Mouse (Mus musculus) common myeloid progenitor, adult 5-6 weeks (primary cell): Measurements from ENCODE around the gene Col23a1. TPM values are rescaled to one million over a fixed set of nuclear protein-coding genes. Genes with fewer than 3 reads are reported as not detected.
A peak's percentile ranks its signal among the peaks of the same experiment; 100 is the strongest.

Source experiments
- ATAC-seq: replicated peaks from 2 replicates; pipeline ENCODE4 v1.8.0; 2016; ENCODE audit warnings: low read depth, mild to moderate bottlenecking, moderate TSS enrichment, inconsistent platforms; ENCODE audit not compliant: poor library complexity, severe bottlenecking
- total RNA-seq: library from RNA; stranded (forward); fragments of 200-1000, 187-1606 nt; gene quantifications from 2 replicates; pipeline ENCODE4 v1.2.3, GENCODE M21; 2017

The Col23a1 gene
- total RNA-seq, 1 experiment from 2014 or later: 0.18 TPM

- ATAC-seq: peak; percentile 64
Observed at GRCm38 (mm10) chr11:51577587-51577986, 287.9 kb downstream of the Col23a1 start.

DNA sequence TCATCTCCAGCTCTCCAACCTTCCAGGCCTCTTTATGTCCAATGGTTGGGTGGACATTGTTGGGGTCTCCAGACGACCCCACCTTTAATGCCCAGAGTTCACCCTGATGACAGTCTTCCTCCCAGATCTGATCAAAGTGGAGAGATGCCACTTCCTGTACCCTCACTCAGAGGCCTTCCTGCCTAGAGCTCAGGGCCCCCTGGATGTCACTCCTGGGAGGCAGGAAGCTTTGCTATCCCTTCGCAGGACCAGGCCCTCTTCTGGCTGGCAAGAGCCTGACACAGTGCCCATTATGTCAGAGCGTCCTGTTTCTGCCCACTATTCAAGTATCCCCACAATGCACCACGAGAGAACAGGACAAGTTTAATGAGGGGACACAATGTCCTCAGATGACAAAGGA lies 289.3 kb downstream of the Col23a1 start:
- ATAC-seq: no peak

GRCm38 (mm10) chr11:51582713-51583112 lies 293.0 kb downstream of the Col23a1 start:
- peak; percentile 37 for ATAC-seq

DNA sequence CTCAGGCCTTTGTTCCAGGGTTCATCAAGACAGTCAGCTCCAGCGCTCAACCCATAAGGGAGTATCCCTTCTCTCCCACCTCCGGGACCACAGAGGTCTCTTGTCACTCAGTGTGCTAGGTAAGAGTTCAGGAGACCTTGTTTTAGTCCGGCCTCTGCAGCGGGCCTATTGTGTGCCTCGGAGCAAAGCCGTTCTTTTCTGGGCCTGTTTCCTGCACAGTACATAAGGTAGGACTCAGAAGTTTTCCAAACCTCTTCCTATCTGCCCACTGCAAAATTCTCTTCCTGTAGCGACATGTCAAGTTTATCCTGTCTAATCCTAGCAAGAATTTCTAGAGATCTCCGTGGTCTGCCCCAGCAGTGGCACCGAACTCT lies 294.3 kb downstream of the Col23a1 start:
- ATAC-seq: peak; percentile 2

- ATAC-seq: peak; percentile 77
Observed at GRCm38 (mm10) chr11:51584431-51585248, 294.9 kb downstream of the Col23a1 start, which contains the start of gene Phykpl. Gene Phykpl (plus strand): TSS chr11:51584757.

DNA sequence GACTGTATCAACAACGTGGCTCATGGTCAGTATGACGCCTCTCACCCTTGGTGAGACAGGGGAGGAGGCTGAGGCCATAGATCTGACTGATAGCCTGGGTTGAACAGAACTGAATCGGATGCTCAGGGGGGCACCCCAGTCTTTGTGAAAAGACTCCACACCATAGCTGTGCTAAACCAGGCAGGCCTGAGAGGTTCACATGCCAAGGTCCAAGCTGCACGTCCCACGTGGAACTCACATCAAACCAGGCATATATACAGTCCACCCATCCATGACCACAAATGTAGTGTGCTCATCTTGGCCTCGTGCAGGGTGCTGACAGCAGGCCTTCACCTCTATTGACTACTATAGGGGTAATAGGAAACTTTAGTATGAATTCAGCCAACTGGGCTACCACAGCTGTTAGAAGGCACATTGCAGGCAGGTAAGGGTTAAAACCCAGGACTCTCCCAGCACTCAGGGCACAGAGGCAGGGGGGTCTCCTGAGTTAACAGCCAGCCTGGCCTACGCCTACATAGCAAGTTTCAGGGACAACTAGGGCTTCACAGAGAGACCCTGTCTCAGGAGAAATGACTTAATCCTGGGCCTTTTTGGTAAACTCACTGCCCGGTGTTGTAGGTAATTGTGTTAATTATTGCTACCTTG lies 296.0 kb downstream of the Col23a1 start:
- ATAC-seq: no peak

GRCm38 (mm10) chr11:51586411-51586810 lies 296.7 kb downstream of the Col23a1 start:
- ATAC-seq: no peak

GRCm38 (mm10) chr11:51587059-51587458 lies 297.3 kb downstream of the Col23a1 start:
- ATAC-seq: no peak

DNA sequence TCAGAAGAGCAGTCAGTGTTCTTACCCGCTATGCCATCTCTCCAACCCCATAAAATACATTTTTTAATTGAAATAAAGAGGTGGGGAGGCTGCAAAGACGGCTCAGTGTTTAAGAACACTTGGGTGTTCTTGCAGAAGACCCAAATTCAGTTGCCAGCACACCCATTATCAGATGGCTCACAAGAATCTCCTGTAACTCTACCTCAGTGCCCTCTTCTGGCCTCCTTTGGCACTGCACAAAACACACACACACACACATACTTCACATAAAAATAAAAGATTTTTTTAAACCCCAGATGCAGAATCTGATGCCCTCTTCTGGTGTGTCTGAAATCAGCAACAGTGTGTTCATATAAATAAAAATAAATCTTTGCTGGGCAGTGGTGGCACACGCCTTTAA lies 299.1 kb downstream of the Col23a1 start:
- ATAC-seq: no peak

DNA sequence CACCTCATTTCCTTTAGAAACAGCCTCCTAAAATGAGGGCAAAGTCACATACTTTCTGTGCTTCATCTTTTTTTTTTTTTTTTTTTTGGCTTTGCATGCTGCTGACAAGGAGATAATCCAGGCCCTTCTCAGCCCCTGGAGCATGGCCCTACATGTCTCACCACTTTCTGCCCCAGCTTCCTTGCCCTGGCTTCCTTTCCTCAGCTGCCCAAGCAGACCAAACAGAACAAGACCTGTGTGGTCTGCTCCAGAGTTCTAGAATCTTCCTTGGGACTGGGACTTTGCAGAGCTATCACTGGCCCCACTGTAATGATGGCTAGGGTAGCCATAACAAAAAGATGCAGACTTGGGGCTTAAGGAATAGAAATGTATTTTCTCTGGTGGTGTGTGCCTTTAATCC lies 300.3 kb downstream of the Col23a1 start:
- no peak for ATAC-seq

- ATAC-seq: no peak
Observed at GRCm38 (mm10) chr11:51591168-51591567, 301.4 kb downstream of the Col23a1 start.

- no peak for ATAC-seq
Observed at GRCm38 (mm10) chr11:51591915-51592314, 302.2 kb downstream of the Col23a1 start.

DNA sequence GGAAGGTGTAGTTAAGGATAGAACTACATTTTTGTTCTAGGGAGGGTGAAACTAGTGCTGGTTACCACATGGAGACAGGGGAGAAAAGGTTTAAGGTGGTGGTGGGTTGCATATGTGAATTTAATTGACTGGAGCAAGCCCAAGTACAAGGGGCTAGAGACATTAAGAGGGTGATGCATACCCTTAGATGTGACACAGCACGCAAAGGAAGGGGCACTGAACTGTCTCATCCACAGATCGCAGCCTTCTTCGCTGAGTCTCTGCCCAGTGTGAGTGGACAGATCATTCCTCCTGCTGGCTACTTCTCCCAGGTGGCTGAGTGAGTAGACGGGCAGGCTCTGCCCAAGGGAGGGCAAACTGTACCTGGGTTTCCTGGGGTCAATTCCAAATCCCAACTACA lies 303.6 kb downstream of the Col23a1 start:
- no peak for ATAC-seq

DNA sequence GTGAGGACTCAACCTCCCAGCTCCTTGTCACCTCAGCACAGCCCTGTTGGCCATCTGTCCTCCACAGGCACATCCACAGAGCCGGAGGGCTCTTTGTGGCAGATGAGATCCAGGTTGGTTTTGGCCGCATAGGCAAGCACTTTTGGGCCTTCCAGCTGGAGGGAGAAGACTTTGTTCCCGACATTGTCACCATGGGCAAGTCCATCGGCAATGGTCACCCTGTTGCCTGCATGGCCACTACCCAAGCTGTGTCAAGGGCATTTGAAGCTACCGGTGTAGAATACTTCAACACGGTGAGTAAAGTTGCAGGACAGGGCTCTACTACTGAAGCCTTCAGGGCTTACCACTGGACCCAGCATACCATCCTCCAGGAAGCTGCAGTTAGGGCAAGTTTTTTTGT lies 304.1 kb downstream of the Col23a1 start:
- no peak for ATAC-seq

DNA sequence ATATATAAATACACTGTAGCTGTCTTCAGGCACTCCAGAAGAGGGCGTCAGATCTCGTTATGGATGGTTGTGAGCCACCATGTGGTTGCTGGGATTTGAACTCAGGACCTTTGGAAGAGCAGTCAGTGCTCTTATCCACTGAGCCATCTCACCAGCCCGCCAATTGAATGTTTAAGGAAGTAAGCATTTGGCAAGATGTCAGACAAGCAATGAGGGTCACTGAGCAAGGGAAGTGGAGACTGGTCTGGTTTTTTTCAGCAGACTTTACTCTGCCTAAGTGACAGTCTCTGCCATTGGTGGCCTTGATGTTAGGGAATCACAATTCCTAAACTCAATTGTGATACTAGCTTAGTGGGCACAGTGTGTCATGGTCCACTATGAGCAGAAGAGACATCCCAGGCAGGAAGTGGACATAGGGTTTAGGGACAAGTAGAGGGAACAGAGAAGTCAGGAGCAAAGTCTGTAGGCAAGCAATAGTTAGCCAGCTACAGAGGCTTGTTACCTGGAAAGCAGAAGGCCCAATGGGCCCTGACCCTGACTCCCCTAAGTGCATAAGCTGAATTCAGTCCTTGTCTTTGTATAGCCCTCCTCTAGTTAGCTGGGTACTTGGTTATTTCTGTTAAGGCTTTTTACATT lies 305.1 kb downstream of the Col23a1 start:
- peak; percentile 45 for ATAC-seq

GRCm38 (mm10) chr11:51595459-51596083 lies 305.9 kb downstream of the Col23a1 start:
- no peak for ATAC-seq

GRCm38 (mm10) chr11:51597553-51597952 lies 307.8 kb downstream of the Col23a1 start:
- ATAC-seq: no peak

- ATAC-seq: no peak
Observed at GRCm38 (mm10) chr11:51602253-51602652, 312.5 kb downstream of the Col23a1 start.

DNA sequence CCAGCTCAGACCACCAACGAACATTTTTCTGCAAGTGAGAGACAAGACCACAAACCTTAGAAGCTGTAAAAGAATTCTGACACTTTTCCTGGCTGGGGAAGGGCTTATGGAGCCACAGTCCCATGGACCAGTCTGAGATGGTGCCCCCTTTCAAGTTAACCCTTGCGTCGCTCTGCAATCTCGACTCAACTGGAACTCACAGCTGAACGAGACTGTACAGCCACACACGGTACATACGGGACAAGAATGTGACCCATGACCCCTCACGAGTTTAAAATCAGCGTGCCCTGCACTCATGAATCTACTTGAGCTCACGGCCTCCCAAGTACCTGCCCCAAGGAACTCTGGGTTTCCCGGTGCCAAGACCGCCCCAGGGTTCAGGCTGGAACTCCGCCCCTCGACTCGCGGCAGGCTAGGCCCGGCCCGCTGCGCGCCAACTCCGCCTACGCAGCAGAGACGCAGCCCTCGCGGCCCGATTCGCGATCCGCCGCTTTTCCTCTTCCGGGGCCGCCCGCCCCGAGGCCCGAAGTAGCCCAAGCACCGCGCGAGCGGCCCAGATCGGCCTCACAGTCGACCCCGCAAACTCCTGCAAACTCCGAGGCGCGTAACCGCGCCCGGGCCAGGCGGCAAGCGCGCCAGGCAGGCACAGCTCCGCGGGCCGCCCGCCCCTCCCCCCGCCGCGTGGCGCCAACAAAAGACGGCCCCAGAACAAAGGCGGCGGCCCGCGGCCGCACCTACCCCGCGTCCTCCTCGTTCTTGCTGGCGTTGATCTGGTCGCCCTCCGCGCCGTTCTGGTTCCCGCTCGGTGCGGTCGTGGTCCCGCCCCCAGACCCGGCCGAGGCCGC lies 316.1 kb downstream of the Col23a1 start:
- ATAC-seq: peak; percentile 27
